Mouse (Mus musculus): ENCODE measurements at regions not wholly inside any gene's neighbourhood (a gene's known extent, or its start where the extent isn't known, plus 50 kb on each side); places are given as distances from the start of the nearest gene placed in this dataset.
"Not testable (repeated sequence)": the region's sequence is repeated elsewhere in the genome, so short reads cannot be mapped to it uniquely, and the experiment has no call there.

DNA sequence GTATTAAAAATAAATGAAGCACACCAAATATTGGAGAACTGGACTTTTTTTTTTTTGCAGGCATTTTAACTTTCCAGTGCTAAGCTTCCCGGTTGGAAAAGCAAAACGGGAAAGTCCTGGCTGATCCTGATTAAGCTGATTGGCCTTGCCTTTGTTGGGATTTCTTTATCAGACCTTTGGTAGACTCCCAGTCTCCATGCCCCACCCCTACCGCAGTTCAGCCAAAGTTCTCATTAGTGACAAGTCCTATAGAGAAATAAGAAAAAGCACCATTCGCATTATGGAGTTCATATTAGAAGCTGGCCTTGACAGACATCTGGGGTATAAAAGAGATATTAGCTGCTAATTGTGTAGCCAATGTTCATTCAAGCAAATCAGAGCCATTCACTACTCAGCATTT is 297.7 kb upstream of the Tbl1xr1 start:
- ChIA-PET CTCF (interaction anchor here in 1 of 4 experiments (0.5 kb wide), 1 partner anchor 31 kb away, joined by 4 read pairs; no protein-coding TSS in a partner anchor), POLR2A (interaction anchor here in 1 of 4 experiments (0.8 kb wide), 1 partner anchor 51 kb away, joined by 4 read pairs; no protein-coding TSS in a partner anchor)

DNA sequence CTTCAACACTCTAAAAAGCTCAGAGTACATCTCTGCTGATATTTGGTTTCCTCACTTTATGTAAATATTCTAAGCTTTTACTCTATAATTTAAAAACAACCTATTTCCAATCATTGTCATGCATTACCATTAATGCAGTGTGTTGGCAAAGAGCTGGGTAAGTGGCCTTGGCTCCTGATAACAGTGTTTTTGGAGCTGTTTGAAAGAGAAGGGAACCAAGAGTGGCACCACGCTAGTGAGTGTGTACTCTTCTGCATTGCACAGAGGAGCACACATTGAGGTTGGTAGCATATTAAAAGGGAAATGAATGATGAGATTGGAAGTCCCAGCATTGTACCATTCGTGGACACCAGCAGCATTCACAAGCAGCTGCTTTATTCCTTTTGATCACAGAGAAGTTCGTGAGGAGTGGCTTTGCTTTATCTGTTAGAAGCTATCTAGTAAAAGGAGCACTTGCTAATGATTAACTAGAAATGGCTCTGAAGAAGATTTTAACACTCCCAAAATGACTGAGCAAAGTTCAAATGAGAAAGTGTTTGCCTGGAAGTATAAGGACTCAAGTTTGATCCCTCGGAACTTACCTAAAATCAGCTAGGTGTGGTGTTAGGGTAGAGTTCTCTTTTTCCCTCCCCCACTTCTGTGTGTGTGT is 284.3 kb upstream of the Tbl1xr1 start:
- ChIA-PET POLR2A (interaction anchor here in 2 of 4 experiments (0.6 to 0.9 kb wide), 2 partner anchors 17 to 18 kb away, joined by 3 to 6 read pairs; no protein-coding TSS in a partner anchor), CTCF (no interaction called here)

DNA sequence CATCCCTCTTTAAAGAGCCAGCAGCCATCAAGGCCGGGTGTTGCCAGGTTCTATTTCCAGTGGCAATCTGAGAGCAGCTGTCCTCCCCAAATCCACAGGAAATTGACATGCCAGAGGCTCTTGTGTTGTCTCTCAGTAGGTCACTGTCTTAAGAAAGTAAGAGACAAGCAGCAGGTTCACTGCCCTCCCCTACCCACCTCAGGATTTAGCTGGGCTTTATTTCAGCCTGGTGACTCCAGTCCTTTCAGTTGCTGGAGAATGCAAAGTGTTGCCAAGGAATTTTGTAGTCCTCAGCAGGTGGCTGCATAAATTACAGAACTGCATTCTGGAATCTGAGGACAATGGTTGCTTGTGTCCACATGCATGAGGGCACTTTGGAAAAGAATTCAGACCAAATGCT is 278.3 kb upstream of the Tbl1xr1 start:
- ChIA-PET POLR2A (interaction anchor here in 1 of 4 experiments (0.6 to 0.7 kb wide), 2 partner anchors 225 to 526 kb away, joined by 4 to 10 read pairs; no protein-coding TSS in a partner anchor), CTCF (no interaction called here)

DNA sequence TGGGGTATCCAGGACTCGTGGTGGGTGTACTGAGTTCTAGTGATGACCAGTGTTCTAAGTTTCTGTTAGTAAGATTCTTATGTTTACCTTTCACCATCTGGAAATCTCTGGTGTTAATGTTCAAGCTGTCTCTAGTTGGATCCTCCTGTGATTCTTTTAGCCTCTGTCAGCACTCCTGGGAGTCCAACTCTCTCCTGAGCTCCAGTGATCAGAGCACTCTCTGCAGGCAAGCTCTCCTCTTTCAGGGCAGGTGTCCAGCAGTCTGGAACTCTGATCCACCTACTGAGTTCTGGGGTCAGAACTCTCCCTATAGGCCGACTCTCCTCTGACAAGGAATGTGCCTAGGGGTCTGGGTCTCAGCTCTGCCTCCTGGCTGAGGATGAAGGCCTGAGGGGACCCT is 272.6 kb upstream of the Tbl1xr1 start:
- POLR2A ChIA-PET, CTCF ChIA-PET: not testable (repeated sequence)

DNA sequence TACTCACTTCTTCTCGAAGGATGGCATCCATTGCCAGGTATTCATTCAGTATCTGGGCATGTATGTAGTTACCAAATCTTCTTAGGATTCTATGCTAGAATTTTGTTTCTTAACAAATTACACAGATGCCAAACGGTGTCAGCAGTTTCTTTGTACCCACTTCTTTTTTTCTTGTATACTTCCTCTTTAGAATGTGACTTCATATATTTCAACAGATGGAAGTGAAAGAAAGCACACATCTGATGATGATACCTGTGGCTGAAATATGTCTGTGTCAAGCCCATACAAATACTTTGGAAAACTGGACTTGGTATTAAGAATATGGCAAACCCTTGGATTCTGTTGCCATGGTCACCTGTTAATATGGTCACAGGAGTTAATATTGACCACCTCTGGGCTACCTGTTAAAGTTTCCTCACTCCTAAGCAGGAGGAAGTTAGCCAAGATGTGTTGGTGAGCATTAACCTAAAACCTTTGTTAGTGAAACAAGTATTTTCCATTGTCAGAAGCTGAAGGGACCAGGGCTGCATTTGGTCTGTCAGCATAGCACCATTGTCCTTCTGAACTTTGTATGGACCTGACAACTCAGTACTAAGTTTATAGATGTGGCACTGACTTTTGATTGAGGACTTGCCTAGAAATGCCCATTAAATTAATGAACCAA is 269.8 kb upstream of the Tbl1xr1 start:
- CTCF ChIA-PET, result no interaction called here
- POLR2A ChIA-PET, result no interaction called here

DNA sequence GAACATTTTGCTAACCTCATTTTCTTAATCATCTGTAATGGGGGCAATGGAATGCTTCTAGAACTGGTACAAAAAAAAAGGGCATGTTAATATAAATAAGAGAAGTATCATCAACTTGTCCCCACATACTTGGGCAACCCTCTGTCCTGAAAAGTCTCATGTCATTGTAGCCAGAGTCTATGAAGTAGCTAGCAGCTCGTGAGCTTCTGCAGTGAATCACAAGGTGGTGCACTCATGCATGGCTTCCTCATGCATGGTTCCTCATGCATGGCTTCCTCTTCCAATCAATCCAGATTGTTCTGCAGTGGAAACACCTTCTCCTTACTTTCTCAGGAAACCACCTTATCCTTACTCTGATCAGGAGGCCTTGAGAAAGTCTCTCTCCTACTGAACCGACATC is 267.9 kb upstream of the Tbl1xr1 start:
- POLR2A ChIA-PET, result interaction anchor here in 1 of 4 experiments (0.8 kb wide), 1 partner anchor 17 kb away, joined by 3 read pairs; no protein-coding TSS in a partner anchor
- CTCF ChIA-PET, result no interaction called here

DNA sequence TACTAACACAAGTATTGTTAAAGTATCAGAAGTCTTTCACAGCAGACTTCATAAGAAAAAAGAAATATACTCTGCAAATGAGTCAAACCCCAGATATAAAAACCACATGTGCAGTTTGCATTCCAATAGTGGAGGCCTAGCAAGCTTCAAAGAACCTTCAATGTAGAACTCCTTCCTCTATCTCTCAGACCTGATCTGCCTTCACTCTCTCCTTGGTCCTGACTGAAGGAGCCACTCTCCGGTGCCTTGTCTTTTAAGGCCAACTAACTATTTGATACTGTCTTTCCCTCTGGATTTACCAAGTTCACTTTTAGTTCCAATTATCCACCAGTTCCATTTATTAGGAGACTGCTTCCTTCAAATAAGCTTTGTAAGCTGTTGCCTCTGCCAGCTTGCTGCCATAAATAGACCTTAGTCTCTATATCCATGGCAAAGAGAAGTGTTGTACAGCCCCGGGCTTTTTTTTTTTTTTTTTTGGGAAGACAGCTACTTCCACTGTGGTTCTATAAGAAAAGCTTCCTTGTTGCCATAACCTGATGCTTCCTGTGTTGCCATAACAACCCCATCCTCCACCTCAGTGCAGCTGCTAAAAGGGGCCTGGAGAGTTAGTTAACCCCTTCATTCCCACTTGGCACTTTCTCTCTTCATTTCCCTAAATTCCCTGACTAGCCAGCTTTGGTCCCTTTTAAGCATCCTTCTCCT is 266.5 kb upstream of the Tbl1xr1 start:
- CTCF ChIA-PET, result interaction anchor here in 1 of 4 experiments (0.6 to 0.7 kb wide), 3 partner anchors 19 to 166 kb away, joined by 4 to 9 read pairs (median 4); no protein-coding TSS in a partner anchor
- POLR2A ChIA-PET, result interaction anchor here in 1 of 4 experiments (0.6 to 0.7 kb wide), 2 partner anchors 18 to 1161 kb away, joined by 6 to 7 read pairs; no protein-coding TSS in a partner anchor

DNA sequence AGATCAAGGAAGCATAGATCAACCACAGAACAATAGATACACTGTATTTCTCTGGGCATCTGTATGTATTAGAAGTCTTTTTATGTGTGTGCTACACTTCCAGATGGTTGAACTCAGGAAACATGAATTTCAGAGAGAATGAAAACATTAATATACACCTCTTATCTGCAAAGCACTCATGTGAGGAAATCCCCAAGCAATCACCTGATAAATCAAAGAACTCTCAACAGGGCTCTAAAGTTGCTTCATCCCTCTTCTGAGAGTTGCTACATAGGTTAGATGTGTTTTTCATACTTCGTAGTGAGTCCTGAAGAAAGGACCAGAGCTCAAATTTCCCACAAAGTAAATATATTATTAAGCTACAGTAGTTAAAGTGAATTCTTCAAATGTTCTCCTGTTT is 263.1 kb upstream of the Tbl1xr1 start:
- ChIA-PET CTCF (no interaction called here), POLR2A (no interaction called here)

DNA sequence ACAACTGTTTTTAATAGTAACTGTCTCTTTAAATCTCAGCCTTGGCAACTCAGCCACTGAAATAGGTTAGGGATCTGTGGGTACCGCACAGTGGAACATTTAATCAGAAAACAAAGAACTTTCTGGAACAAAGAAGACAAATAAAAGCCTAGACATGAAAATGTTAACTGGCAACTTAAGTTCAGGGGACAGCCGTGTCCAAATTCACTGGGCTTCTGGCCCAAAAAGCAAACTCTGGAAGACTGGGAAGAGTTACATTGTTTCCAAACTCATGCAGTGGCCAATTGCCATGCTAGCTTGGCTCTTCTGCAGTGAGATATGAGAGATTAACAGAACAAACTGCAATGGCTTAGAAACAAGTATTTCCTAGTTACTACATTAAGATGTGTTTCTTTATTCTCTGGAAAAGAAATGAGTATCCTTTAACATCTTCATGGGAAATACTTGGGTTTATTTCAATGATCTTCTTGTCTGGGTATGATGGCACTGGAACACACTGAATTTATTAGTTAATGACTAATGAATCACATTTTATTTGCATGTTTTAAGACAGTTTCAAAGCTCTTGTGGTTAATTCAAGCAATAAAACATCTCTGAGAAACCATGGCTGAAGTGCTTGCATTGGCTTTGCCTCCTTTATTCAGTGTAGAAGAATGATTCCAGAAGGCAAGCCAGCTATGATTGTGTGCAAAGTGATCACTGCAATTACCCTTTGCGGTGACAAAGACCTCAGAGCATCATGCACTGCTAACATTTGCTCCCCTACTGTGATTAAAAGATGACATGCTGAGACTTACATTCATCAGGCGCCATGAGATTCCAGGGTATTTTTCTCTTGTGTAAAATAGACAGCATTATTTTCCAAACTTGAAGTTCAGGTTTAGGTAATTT is 259.2 kb upstream of the Tbl1xr1 start:
- ChIA-PET POLR2A (no interaction called here), CTCF (no interaction called here)

DNA sequence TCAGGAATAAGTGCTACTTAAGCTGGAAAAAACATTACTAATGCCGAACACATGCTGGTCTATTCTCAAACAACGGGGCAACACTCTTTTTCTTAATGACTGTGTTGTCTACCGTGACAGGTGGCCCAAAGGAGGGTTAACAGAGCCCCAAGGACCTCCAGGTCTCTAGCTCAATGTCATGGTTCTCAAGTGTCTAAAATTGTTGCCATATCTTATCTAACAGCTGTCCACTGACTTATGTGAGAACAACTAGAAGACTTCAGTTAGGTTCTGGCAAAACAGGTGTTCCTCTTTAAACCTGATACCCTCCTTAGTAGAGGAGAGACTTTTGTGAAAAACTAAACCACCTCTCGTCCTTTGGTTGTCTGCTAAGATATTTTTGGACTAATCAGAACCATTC is 257.4 kb upstream of the Tbl1xr1 start:
- ChIA-PET CTCF (interaction anchor here in 1 of 4 experiments (0.6 to 1.2 kb wide), 2 partner anchors 113 to 145 kb away, joined by 3 to 7 read pairs; no protein-coding TSS in a partner anchor), POLR2A (interaction anchor here in 1 of 4 experiments (1.4 kb wide), 1 partner anchor 23 kb away, joined by 3 read pairs; no protein-coding TSS in a partner anchor)

DNA sequence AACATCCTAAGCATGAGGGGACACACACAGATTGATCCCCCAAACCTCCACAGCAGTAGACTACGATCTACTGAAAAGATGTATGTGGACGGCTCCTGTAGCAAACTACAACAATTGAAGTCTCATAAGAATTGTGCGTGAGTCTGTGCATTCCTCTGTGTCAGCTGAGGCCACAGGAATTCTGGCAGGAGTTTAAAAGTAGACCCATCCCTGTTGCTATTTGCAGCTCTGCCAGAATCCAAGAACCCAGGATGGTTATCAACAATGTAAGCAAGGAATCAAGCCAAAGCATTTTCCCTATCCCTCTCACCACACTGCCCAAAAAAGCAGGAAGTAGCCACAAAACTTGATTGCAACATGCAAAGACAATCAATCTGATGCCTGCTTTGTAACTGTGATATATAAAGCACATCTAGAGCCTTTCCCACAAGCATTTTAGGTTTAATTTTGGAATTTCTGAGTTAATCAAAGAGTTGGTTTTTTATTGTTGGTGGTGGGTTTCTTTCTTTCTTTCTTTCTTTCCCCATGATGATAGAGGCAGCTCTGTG is 256.3 kb upstream of the Tbl1xr1 start:
- CTCF ChIA-PET, result interaction anchor here in 2 of 4 experiments (0.6 to 1.2 kb wide), 2 partner anchors 146 to 323 kb away, joined by 3 to 7 read pairs; no protein-coding TSS in a partner anchor
- POLR2A ChIA-PET, result interaction anchor here in 2 of 4 experiments (0.6 to 1.0 kb wide), 4 partner anchors 19 to 1227 kb away, joined by 3 read pairs; no protein-coding TSS in a partner anchor

DNA sequence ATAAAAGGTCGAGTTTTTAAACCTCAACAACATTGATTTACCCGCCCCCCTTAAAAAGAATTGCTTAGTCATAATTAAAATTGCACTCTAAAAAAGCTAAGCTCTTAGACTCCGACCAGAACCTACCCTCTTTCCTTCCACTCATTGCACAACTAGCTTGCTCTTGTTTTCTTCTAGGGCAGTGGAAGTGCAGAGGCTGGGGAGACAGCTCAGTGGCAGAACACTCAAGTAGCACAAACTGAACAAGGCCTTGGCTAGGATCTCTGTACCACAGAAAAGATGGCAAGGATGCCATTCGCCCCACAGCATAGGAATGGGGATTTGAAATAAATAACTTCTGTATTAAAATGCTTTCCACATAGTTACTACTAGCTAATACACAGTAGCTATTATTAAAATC is 253.8 kb upstream of the Tbl1xr1 start:
- ChIA-PET POLR2A (interaction anchor here in 1 of 4 experiments (0.5 kb wide), 1 partner anchor 254 kb away, joined by 8 read pairs; no protein-coding TSS in a partner anchor), CTCF (no interaction called here)

DNA sequence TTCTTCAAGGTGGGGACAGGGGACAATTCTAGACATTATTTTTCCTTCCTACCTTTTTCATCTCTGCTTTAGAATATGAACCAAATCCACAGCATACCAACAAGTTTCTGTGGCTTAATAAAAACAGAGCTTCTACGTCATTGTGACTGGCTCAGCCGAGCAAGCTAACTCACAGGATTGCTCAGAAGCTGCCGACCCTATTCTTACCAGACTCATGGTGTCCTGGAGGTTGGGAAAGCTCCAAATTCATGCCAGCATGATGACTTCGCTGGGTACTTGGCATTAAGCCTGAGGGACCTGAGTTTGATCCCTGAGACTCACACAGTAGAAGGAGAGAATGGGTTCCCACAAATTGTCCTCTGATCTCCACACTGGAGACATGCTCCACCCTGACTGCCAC is 253.1 kb upstream of the Tbl1xr1 start:
- ChIA-PET CTCF (no interaction called here), POLR2A (no interaction called here)

DNA sequence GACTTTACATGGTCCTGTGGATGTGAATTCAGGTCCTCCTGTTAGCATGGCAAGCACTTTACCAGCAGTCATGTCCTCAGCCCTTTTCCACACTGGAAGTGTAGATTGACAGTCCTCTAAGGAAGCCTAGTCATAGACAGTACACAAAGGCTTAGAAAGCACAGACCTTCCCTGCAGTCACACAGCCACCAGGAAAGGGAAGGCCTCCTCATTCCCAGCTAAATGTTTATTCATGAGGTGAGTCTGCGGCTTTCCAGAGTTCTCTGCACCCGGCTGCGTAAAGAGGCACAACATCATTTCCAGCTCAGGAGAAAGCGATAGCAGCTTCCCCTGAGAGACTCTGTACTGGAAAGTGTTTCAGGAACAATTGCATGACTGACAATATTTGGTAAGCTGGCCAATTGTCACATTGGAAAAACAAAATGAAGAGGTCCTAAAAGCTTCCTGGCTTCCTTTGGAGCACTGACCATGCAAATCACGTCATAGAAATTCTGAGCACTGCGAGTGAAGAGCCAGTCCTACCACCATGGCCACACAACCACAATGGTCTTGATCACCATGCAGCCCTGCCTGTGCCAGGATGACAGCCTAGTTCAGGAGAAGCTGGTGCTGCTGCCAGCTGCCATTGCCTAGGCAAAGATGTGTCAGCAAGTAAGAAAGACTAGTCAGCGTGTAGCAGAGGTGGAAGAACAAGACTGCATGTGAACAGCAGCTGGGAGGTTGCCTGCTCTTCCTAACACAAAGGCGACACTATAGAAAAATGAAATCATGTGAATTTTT is 252.2 kb upstream of the Tbl1xr1 start:
- ChIA-PET POLR2A (interaction anchor here in 1 of 4 experiments (0.6 kb wide), 1 partner anchor 252 kb away, joined by 3 read pairs; no protein-coding TSS in a partner anchor), CTCF (interaction anchor here in 1 of 4 experiments (0.5 to 0.7 kb wide), 2 partner anchors 444 to 486 kb away, joined by 3 to 4 read pairs; no protein-coding TSS in a partner anchor)

DNA sequence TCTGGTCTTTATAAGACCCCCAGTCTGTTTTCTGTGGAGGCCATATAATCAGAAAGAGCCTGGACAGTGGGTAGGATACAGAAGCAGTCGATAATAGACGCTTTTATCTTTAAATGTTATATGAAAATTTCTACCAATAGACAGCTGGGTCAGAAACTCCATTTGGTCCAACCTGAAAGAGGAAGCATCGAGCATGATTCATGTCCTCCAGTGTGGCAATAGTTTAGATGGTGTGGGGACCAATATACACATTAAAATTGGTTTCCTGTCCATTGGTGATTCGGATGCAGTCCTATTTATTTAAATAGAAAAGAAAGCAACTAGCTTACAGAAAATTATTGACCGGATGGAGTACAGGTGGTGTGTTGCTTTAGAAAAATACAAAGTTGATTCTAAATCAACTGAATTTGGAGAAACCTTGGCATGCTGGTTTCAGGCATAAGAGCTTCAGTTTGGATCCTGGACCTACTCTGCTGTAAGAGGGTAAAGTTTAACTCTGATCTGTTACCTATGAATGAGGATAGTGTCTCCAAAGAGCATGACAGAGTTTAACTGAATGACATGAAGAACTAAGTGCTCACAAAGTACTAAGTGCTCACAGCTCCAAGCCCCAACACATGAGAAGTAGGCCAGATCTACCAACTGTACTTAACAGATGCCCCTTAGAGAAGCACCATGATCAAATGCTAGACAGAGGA is 251.4 kb upstream of the Tbl1xr1 start:
- ChIA-PET POLR2A (interaction anchor here in 2 of 4 experiments (0.6 to 1.1 kb wide), 2 partner anchors 253 to 1877 kb away, joined by 3 read pairs; no protein-coding TSS in a partner anchor), CTCF (interaction anchor here in 1 of 4 experiments (0.5 kb wide), 1 partner anchor 443 kb away, joined by 4 read pairs; no protein-coding TSS in a partner anchor)

DNA sequence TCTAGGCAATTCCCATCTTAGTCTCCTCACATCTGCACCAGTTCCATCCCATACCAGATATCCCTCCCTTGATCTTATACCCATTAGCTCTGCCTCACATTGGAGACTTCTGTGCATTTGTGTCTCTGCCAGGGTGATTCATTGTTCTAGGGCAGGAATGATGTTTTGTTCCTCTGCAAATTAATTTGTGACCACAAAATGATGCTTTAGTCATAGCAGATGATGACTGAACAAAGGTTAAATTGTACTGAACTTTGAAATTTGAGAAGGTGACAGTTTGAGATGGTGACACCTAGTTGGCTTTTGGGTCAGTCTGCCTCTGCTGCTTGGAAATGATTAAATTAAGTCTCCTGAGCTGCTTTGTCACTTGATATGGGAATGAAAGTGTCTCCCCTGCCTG is 248.8 kb upstream of the Tbl1xr1 start:
- CTCF ChIA-PET, result interaction anchor here in 1 of 4 experiments (0.5 kb wide), 1 partner anchor 770 kb away, joined by 8 read pairs; no protein-coding TSS in a partner anchor

DNA sequence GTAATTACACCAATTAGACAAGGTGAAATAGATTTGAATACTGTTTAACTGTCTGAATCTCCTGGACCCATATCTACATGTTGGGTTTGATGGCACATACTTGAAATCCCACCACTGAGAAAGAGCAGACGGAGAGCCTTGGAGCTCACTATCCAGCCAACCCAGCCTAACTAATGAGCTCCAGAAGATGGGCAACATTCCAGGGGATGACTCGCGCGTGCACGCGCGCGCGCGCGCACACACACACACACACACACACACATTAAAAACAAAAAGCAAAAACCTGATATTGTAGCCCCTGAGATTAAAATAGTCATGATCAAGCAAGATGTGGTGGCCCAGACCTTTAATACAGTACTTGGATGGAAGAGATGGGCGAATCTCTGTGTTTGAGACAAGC is 243.3 kb upstream of the Tbl1xr1 start:
- ChIA-PET POLR2A (interaction anchor here in 2 of 4 experiments (0.5 to 0.6 kb wide), 2 partner anchors 302 to 361 kb away, joined by 3 to 4 read pairs; no protein-coding TSS in a partner anchor), CTCF (interaction anchor here in 1 of 4 experiments (0.7 kb wide), 1 partner anchor 97 kb away, joined by 3 read pairs; no protein-coding TSS in a partner anchor)

More for the DNA sequence above, 248.8 kb upstream of the Tbl1xr1 start:
- POLR2A ChIA-PET, result no interaction called here
